Mouse (Mus musculus) erythroblast, adult 5-6 weeks (primary cell): ENCODE measurements around the gene Rpl35. TPM values are rescaled to one million over a fixed set of nuclear protein-coding genes. Genes with fewer than 3 reads are reported as not detected.

Experiments
- ATAC-seq: replicated peaks from 2 replicates; pipeline ENCODE4 v1.8.0; 2016; ENCODE audit warnings: moderate number of reproducible peaks, mild to moderate bottlenecking, moderate TSS enrichment, inconsistent platforms; ENCODE audit not compliant: poor library complexity, low FRiP score, severe bottlenecking
- total RNA-seq, 2 experiments: library from RNA; stranded (forward) in 1 of 2; stranded (reverse) in 1 of 2; fragments of 150-400 nt in 1 of 2; fragments of 200-764, 138-1000 nt in 1 of 2; gene quantifications; 2 replicates each; pipeline versions ENCODE4 v1.2.3 to v1.2.4; 2015 to 2017; ENCODE audit warnings: low replicate concordance in 2 of 2

Rpl35 gene
- total RNA-seq, 2 experiments from 2014 or later, result 170 to 181 TPM

DNA sequence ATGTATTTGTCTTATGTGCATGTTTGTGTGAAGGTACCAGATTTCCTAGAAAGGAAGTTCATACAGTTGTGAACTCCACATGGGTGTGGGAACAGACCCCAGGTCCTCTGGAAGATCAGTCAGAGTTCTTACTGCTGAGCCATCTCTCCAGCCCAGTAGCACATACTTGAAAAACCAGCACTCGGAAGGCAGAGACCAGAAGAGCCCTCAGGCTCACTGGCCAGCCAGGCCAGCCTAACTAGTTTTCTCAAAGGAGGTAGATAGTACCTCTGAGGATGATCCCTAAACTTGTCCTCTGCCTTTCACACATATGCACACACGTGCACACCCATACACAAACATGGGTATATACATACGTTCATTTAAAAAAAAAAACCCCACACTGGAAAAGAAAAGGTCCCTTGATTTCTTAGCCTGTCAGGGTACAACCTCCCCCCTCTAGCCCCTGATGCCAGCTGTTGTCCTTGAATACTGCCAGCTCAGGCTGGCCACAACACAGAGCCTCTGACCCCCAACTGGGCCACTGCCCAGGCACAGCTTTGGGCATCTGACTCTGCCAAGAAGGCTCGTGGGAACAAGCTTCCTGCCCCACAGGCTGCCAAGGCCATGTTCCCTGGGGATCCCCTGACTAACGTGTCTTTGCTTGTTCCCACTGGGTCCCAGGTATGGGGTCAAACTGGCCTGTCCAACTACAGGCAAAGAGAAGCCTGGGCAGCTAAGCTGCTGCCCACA lies 52.1 kb downstream of the Rpl35 start:
- ATAC-seq, result no peak

Other genes starting within 250 kb of the Rpl35 start
- gene Nr6a1, start 77.9 kb downstream of the Rpl35 start, total RNA-seq (2015; ENCODE audit: low replicate concordance), result not detected in 2 replicates
- gene Nr6a1, start 77.9 kb downstream of the Rpl35 start, total RNA-seq (2017; ENCODE audit: low replicate concordance), result 0.94 and 5.6 TPM in 2 replicates
- gene Olfml2a, start 73.6 kb downstream of the Rpl35 start, total RNA-seq (2015; ENCODE audit: low replicate concordance), result 0.58 TPM in 1 of 2 replicates, not detected in the other
- 0.09 TPM in 1 of 2 replicates, not detected in the other for gene Olfml2a, start 73.6 kb downstream of the Rpl35 start, total RNA-seq (2017; ENCODE audit: low replicate concordance)
- 0.19 TPM in 1 of 2 replicates, not detected in the other for gene Wdr38, start 8.1 kb downstream of the Rpl35 start, total RNA-seq (2015; ENCODE audit: low replicate concordance)
- not detected in 2 replicates for gene Wdr38, start 8.1 kb downstream of the Rpl35 start, total RNA-seq (2017; ENCODE audit: low replicate concordance)
- 25.6 and 27.8 TPM in 2 replicates for gene Arpc5l, start 276 bp downstream of the Rpl35 start, total RNA-seq (2015; ENCODE audit: low replicate concordance)
- 13.5 and 14.1 TPM in 2 replicates for gene Arpc5l, start 276 bp downstream of the Rpl35 start, total RNA-seq (2017; ENCODE audit: low replicate concordance)
- gene Golga1, start 59.9 kb upstream of the Rpl35 start, total RNA-seq (2015; ENCODE audit: low replicate concordance), result 4.2 and 8.6 TPM in 2 replicates
- gene Golga1, start 59.9 kb upstream of the Rpl35 start, total RNA-seq (2017; ENCODE audit: low replicate concordance), result 21.7 and 25.6 TPM in 2 replicates
- 4.2 and 6.7 TPM in 2 replicates for gene Scai, start 185.1 kb upstream of the Rpl35 start, total RNA-seq (2015; ENCODE audit: low replicate concordance)
- 3.8 and 11.4 TPM in 2 replicates for gene Scai, start 185.1 kb upstream of the Rpl35 start, total RNA-seq (2017; ENCODE audit: low replicate concordance)
- gene Ppp6c, start 220.8 kb upstream of the Rpl35 start, total RNA-seq (2015; ENCODE audit: low replicate concordance), result 29.6 and 55.2 TPM in 2 replicates
- gene Ppp6c, start 220.8 kb upstream of the Rpl35 start, total RNA-seq (2017; ENCODE audit: low replicate concordance), result 28.6 and 44.2 TPM in 2 replicates